Mouse (Mus musculus) heart, adult 18-20 months (tissue): ENCODE results near the gene Cldn12. TPM values are rescaled to one million over a fixed set of nuclear protein-coding genes. Genes with fewer than 3 reads are reported as not detected.

ENCODE experiments used
- DNase-seq, 2 experiments: peaks; one replicate each; pipeline ENCODE4 v3.0.0; 2021 to 2022; ENCODE audit warnings: mixed read lengths in 1 of 2
- total RNA-seq, 2 experiments: library from RNA; stranded (reverse); gene quantifications; 2 replicates each; pipeline ENCODE4 v1.2.3; 2021

Cldn12 gene
- total RNA-seq, 2 experiments from 2014 or later, result 16.1 to 19.4 TPM

- peak; percentile 32 to 67 for DNase-seq
Observed at GRCm38 (mm10) chr5:5494269-5495005, 20.3 kb downstream of the Cldn12 start.

- no peak for DNase-seq
Observed at GRCm38 (mm10) chr5:5492163-5492562, 22.6 kb downstream of the Cldn12 start.

GRCm38 (mm10) chr5:5486071-5486470 lies 28.7 kb downstream of the Cldn12 start:
- DNase-seq, result no peak

GRCm38 (mm10) chr5:5483254-5483858 lies 31.4 kb downstream of the Cldn12 start:
- DNase-seq, result no peak

- DNase-seq, result peak; percentile 22 to 50
Observed at GRCm38 (mm10) chr5:5481662-5482061, 33.1 kb downstream of the Cldn12 start.

GRCm38 (mm10) chr5:5479043-5479442 lies 35.7 kb downstream of the Cldn12 start, which contains the start of gene 1700015F17Rik:
Gene 1700015F17Rik, minus strand, starts transcription at chr5:5479143.
- DNase-seq, result no peak

- no peak for DNase-seq
Observed at GRCm38 (mm10) chr5:5476133-5476532, 38.6 kb downstream of the Cldn12 start.

GRCm38 (mm10) chr5:5465256-5465655 lies 49.5 kb downstream of the Cldn12 start:
- no peak for DNase-seq

Other genes starting within 250 kb of the Cldn12 start
- gene Cdk14, start 94.6 kb downstream of the Cldn12 start, total RNA-seq, result 1 to 10 TPM; 5.5 to 7.7 TPM
- not detected for gene 1700015F17Rik, start 35.8 kb downstream of the Cldn12 start, total RNA-seq
- 10 to 100 TPM; 11.1 to 11.8 TPM for gene Gtpbp10, start 44.6 kb upstream of the Cldn12 start, total RNA-seq
- not detected for gene Gm8773, start 58.8 kb upstream of the Cldn12 start, total RNA-seq
- gene Cfap69, start 149.3 kb upstream of the Cldn12 start, total RNA-seq, result under 1 TPM; 0.69 to 0.87 TPM
- gene Steap2, start 179.6 kb upstream of the Cldn12 start, total RNA-seq, result 1 to 10 TPM in 1 of 2 experiments, under 1 TPM in 1; 0.45 to 1.1 TPM
- under 1 TPM in 1 of 2 experiments, not detected in 1; 0.31 TPM for gene Steap1, start 234.4 kb upstream of the Cldn12 start, total RNA-seq